Mouse (Mus musculus) kidney, postnatal 25 days (tissue): ENCODE measurements around the gene Spns2.
"Not testable (repeated sequence)": the region's sequence is repeated elsewhere in the genome, so short reads cannot be mapped to it uniquely, and the experiment has no call there.

Source experiments
- DNase-seq, 2 experiments: peaks; one replicate each; pipeline ENCODE4 v3.0.0; 2021; ENCODE audit warnings: mixed read lengths in 2 of 2

Gene Spns2

GRCm38 (mm10) chr11:72471381-72471780, 18.3 kb downstream of the Spns2 start:
- DNase-seq, result no peak

GRCm38 (mm10) chr11:72470004-72470403, 19.7 kb downstream of the Spns2 start:
- DNase-seq, result no peak

- peak; percentile 89 to 93 for DNase-seq
Measured at GRCm38 (mm10) chr11:72469217-72469616, 20.5 kb downstream of the Spns2 start.

GRCm38 (mm10) chr11:72468525-72468924, 21.2 kb downstream of the Spns2 start:
- DNase-seq, result no peak

- DNase-seq, result no peak
Measured at GRCm38 (mm10) chr11:72466694-72467507, 22.8 kb downstream of the Spns2 start.

- DNase-seq, result no peak
Measured at GRCm38 (mm10) chr11:72465978-72466693, 23.6 kb downstream of the Spns2 start.

GRCm38 (mm10) chr11:72464821-72465220, 24.9 kb downstream of the Spns2 start:
- DNase-seq, result no peak

- DNase-seq, result no peak
Measured at GRCm38 (mm10) chr11:72461500-72461981, 28.2 kb downstream of the Spns2 start.

GRCm38 (mm10) chr11:72458502-72458901, 31.2 kb downstream of the Spns2 start:
- no peak for DNase-seq

GRCm38 (mm10) chr11:72457995-72458496, 31.7 kb downstream of the Spns2 start:
- DNase-seq, result peak; percentile 59 to 83

GRCm38 (mm10) chr11:72455694-72456093, 34.0 kb downstream of the Spns2 start:
- peak in 1 of 2 experiments; percentile 38 for DNase-seq

GRCm38 (mm10) chr11:72453105-72453953, 36.4 kb downstream of the Spns2 start:
- DNase-seq, result peak in 1 of 2 experiments; percentile 49

- no peak for DNase-seq
Measured at GRCm38 (mm10) chr11:72452140-72452665, 37.5 kb downstream of the Spns2 start.

GRCm38 (mm10) chr11:72447475-72447874, 42.2 kb downstream of the Spns2 start:
- no peak for DNase-seq

GRCm38 (mm10) chr11:72446311-72447105, 43.2 kb downstream of the Spns2 start:
- DNase-seq, result peak; percentile 57 to 65

- peak; percentile 98 to 99 for DNase-seq
Measured at GRCm38 (mm10) chr11:72440965-72441664, 48.6 kb downstream of the Spns2 start, which contains the start of gene Mybbp1a. Gene Mybbp1a, plus strand, starts transcription at chr11:72441355.

- DNase-seq, result not testable (repeated sequence)
Measured at GRCm38 (mm10) chr11:72440597-72440964, 49.1 kb downstream of the Spns2 start.

GRCm38 (mm10) chr11:72438411-72438810, 51.3 kb downstream of the Spns2 start:
- no peak for DNase-seq

- DNase-seq, result peak; percentile 38 to 70
Measured at GRCm38 (mm10) chr11:72436756-72437650, 52.7 kb downstream of the Spns2 start.

GRCm38 (mm10) chr11:72436271-72436670, 53.4 kb downstream of the Spns2 start:
- peak; percentile 54 to 70 for DNase-seq
